Mouse (Mus musculus) C2C12 (cell line): ENCODE measurements around the gene Tmem82.

Experiments
- CEBPB ChIP-seq: IDR thresholded peaks from one replicate; pipeline ENCODE4 v1.6.1; 2011; ENCODE audit warnings: low read depth, mild to moderate bottlenecking, control low read depth, moderate library complexity
- CTCF ChIP-seq: IDR thresholded peaks from one replicate; pipeline ENCODE4 v1.5.1; 2011; ENCODE audit not compliant: control insufficient read depth, insufficient read depth, insufficient read length
- MYOD1 ChIP-seq: IDR thresholded peaks from one replicate; pipeline ENCODE4 v1.6.1; 2011; ENCODE audit warnings: low read depth; ENCODE audit not compliant: control insufficient read depth, insufficient read length

GRCm38 (mm10) chr4:141623666-141624065 lies 5.2 kb upstream of the Tmem82 start, which contains the start of gene Slc25a34:
- TF ChIP-seq CTCF (no peak), MYOD1 (no peak), CEBPB (no peak)
